Mouse (Mus musculus) layer of hippocampus, postnatal 10 days (tissue): ENCODE measurements around the gene Rab14. TPM values are rescaled to one million over a fixed set of nuclear protein-coding genes. Genes with fewer than 3 reads are reported as not detected.

Experiments
- DNase-seq, 2 experiments: peaks; one replicate each; pipeline ENCODE4 v3.0.0; 2021; ENCODE audit warnings: low spot score in 2 of 2
- long read RNA-seq: library from polyadenylated mRNA; stranded (forward); transcript quantifications from one replicate; pipeline ENCODE4 v2.0.0, GENCODE M21; 2023
- total RNA-seq, 2 experiments: library from RNA; stranded (reverse); gene quantifications; 2 replicates each; pipeline ENCODE4 v1.2.3; 2021

The Rab14 gene
- total RNA-seq = 100 to 1,000 TPM; 229 to 249 TPM
- long read RNA-seq, transcript Rab14-201 (8 exons, 3,081 nt) = major isoform, 260 of 293 reads
- long read RNA-seq, partial matches to known transcripts = 6 of 293 reads
- long read RNA-seq, other reads (novel, unspliced or antisense) = 27 of 293 reads

DNA sequence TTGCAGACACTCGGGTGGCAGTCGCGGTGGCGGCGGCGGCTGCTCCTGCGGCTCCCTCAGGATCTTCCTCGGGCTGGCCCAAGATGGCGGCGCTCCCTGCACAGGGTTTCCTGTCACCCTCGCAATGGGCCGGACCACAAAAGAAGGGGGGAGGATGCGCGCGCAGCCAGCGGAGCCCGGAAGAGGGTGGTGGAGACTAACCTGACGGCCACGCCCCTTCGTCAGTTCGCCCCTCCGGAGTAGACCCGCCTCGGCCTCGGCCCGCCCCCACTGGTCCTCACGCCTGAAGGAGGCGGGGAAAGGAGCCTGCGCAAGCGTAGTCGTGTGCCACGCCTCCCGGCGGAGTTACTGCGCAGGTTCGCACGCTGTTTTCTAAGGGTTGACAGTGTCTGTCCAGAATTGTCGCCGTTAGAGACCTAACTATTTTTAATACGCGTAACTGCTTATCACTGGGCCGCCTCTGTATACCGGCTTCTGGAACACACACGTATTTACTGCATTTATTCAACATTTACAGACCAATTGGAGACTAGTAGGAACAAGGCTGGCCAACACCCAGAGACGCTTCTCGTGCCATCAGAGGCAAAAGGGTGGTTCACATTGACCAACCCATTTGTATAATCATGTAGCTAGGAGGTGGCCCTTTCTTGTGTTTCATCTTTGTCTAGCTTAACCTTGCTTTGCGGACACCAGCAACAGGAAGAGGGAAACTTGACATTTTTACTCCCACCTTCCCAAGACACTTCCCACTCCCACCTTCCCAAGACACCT, at the start of gene Rab14:
Gene Rab14, minus strand, starts transcription at position 223 of the 771 bp plus-strand sequence.
- DNase-seq = peak; percentile 100

DNA sequence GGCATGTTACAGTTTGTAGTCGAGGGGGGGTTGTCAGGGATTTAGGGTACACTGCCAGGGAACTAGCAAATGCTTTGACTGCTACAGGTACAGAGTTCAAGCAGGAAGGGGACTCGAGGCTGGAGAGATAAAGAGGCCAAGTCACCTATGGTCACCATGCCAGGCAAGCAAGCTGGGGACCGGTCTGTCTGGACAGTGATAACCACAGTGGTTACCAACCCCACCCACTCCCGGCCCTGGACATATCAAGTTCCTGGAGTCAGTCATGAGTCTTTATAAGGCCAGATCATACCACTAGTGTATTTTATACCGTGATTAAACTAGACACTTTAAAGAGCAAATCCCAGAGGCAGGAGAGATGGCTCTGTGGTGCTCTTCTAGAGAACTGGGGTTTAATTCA, 46.8 kb upstream of the Rab14 start:
- DNase-seq = no peak

DNA sequence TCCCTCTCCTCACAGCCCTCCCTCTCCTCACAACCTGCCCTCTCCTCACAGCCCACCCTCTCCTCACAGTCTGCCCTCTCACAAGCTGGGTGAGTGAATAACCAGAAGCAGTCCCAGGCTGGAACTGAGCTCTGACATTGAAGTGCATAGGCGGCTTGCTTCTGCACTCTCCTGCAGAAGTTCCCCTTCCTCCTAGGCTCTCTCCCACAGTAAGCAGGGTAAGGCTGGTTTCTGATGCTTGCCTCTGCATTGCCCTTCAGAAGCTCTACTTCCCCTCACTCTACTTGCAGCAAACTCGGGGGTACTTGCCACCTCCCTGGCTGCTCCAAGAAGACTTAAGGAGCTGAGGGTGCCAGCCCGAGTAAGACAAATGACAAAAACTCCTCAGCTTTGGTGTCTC, 43.3 kb upstream of the Rab14 start:
- DNase-seq = no peak

DNA sequence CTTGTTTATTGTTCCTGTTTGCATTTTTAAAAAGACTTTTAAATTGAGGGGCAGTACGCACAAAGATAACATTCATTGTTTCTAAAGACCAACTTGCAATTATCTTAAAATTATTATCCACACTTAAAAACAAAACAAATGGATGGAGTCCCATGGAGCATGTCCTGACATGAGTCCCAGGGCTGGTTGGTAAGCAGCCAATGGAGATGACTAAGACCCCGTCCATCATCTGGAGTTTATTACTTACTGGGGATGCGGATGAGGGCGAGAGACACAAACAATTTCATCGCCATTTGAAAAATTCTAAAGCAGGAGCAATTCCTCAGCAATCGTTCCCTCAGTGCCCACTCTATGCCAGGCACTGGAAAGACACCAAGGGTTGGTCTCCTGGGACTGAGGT, 34.1 kb upstream of the Rab14 start:
- no peak for DNase-seq

GRCm38 (mm10) chr2:35233898-35234297, 33.0 kb upstream of the Rab14 start:
- no peak for DNase-seq

DNA sequence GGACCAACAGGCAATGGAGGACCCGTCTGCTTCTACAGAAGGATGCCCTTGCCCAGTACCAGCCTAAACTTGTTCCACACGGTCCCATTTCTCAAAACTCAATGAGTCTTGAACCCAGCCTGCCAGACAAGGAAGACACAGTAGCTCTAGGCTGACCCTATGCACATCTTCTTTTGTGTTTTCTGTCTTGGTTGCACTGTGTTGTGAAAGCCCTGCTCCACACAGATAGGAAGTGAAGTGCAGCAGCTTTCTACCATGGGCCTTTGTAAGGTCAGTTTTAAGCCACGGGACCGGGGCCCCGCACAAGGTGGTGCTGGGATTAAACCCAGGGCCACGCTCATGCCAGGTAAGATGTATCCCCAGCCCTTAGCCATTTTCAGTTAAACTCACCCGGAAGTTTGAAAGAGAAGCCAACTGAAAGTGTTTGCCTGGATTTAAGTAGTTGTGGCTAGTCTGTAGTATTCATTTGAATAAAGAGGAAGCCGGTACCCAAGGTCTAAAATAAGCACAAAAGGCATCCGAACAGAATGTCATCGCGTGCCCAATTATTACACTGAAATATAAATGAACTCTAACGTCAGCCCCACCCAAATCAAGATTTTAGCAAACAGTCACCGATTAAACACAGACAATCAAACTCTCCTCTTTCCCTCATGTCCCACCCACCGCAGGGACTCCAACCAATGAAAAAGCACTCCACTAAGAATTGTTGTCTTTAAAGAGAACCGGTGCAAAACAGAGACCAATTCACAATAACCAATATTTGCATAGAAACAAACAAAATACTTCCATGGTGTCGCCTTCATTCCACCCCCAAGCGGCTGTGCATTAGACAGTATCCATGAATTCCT, 31.9 kb upstream of the Rab14 start:
- DNase-seq = no peak

DNA sequence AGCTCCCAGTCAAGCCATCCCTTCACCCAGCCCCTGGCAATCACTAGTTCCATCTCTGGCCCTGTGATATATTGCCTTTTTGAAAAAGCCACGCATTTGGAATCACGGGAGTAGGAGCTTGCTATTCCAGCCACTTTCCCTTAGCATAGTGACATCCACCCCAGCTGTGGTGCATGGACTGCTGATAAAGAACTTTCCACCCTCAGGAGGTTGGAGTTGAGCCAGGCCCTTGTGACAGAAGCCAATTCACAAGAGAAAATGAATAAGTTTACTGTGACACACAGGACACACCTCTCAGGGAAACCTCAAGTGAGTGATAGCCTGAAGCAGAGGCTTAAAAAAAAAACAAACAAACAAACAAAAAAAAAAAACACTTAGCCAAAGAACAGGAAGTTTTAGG, 31.0 kb upstream of the Rab14 start:
- no peak for DNase-seq

DNA sequence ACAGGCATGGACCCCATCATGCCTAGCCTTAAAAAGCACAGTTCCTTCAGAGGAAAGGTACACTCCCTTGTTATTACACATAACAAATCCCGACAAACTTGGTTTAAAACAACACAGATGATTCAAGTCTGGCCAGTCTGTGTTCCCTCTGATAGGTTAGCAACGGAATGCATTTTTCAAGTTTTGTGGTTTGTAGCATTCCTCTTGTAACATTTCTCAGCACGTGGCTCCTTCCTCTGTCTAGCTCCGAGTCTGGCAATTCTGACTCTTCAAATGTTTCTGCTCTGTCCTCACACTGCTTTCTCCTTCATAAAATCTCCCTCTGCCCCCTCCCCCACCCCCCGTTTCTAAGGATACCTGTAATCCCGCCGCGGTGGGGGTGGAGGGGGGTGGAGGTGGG, 29.3 kb upstream of the Rab14 start:
- DNase-seq = no peak

- no peak for DNase-seq
These were observed 27.2 kb upstream of the Rab14 start for GRCm38 (mm10) chr2:35228145-35228544.

DNA sequence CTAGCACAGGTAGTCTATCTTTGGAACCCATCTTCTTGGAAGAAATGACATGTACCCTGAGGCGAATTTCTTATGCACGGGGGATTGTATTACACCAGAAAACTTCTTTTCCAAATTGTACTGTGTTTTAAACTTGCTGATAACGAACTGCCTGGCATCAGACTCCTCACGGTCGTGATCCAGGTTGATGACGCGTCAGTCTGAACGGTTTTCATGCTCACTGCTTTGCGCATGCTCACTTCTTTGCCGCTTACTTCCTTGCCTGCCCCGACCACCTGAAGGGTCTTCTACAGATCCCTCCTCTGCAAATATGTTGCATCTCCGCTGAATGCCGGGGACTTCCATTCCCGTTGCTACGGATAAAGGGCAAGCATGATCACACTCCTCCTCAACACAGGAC, 23.4 kb upstream of the Rab14 start:
- DNase-seq = no peak

GRCm38 (mm10) chr2:35222822-35223391, 22.0 kb upstream of the Rab14 start:
- no peak for DNase-seq

DNA sequence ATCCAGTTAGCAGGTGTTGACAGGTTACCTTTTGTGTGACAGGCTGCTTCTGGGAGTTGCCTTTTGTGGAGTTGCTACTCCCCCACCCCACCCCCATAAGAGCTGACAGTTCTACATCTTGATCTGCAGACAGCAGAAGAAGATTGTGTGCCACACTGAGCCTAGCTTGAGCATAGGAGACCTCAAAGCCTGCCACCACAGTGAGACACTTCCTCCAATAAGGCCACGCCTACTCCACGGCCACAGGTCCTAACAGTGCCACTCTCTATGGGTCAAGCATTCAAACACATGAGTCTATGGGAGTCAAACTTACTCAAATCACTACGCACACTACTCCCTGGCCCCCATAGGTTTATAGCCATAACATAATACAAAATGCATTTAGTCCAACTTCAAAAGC, 17.8 kb upstream of the Rab14 start:
- DNase-seq = no peak

GRCm38 (mm10) chr2:35216701-35217100, 15.8 kb upstream of the Rab14 start:
- DNase-seq = no peak

DNA sequence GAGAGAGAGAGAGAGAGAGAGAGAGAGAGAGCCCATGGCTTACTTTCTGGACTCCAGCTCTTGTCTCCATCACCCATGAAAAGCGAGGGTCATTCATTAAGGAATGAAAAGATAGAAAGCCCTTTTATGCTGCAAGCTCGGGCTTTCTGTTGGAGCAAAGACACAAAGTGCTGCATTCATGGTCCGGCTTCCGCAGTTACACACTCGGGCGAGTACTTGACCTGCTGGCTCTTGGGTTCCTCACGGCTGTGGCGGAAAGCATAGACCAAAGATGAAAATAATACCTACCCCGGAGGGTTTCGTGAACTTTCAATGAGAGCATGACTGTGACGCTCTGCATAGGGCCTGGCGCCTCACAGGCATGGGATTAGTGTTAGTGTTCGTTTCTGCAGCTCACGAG, 14.4 kb upstream of the Rab14 start:
- DNase-seq = peak; percentile 21 to 22

- peak; percentile 89 to 90 for DNase-seq
These were observed 14.0 kb upstream of the Rab14 start for GRCm38 (mm10) chr2:35214881-35215358.

GRCm38 (mm10) chr2:35213345-35213910, 12.5 kb upstream of the Rab14 start:
- no peak for DNase-seq

DNA sequence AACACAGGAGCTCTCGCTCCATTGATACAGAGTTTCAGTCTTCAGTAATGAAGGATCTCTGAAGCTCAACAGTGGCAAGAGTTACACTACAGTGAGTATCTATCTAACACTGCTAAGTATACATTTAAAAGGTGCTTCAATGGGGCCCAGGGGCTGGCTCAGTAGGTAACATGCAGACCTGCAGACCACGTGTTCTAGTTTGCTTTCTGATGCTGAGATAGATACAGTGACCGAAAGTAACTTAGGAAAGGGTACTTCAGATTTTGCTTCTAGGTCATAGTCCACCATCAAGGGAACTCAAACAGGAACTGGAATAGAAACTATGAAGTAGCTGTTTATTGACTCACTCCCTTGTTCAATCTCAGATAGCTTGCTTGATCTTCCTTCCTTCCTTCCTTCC, 10.8 kb upstream of the Rab14 start:
- no peak for DNase-seq

- no peak for DNase-seq
These were observed 8.2 kb upstream of the Rab14 start for GRCm38 (mm10) chr2:35208931-35209665.

GRCm38 (mm10) chr2:35208054-35208453, 7.1 kb upstream of the Rab14 start:
- DNase-seq = no peak

GRCm38 (mm10) chr2:35206761-35207160, 5.8 kb upstream of the Rab14 start:
- no peak for DNase-seq

GRCm38 (mm10) chr2:35203729-35204128, 2.8 kb upstream of the Rab14 start:
- no peak for DNase-seq
